Mouse (Mus musculus): ENCODE data around the gene Olfr1024. TPM values are rescaled to one million over a fixed set of nuclear protein-coding genes. Genes with fewer than 3 reads are reported as not detected.

The Olfr1024 gene
- not detected for total RNA-seq (2021)

DNA sequence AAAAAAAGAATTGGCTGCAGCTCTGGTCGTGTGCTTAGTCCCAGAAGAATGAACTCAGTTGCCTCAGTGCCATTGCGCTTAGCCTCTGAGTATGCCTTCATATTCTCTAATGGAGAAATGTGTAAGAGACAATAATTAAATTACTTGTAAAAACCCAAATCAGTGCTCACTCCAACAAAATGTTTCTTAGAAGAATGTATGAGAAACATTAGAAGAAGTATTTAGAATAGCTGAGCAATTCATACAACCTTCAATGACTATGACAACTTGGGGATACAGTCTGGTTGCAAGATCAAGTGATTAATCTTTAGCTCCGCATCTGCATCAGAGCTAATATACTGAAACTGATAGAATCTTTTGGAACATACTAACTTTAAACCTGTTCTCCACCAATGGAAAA lies at the start of gene Olfr1024:
TSS of gene Olfr1024 (minus strand) at position 101 of the 400 bp plus-strand sequence.
- intact Hi-C loops (cut with DNase I), result no loop called here
- DNase-seq, result no peak

DNA sequence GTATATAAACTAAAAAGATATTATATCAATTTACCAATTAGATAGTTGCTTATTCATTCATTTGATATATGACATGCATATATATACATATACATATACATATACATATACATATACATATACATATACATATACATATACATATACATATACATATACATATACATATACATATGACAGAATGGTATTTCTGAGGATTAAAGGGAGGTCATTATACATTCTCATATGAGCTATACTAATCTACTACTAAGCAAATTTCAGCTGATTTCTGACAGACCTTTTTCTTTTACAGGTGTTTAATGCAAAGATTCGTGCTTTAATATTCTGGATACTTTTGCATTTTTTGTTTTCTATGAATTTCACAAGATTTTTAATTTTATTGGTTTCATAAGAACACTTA lies 45.3 kb upstream of the Olfr1024 start, which contains the start of gene Olfr1028:
TSS of gene Olfr1028 (plus strand) at position 301 of the 400 bp plus-strand sequence.
- DNase-seq, result no peak
- intact Hi-C loops (cut with DNase I), result no loop called here

GRCm38 (mm10) chr2:85921258-85921657 lies 16.4 kb upstream of the Olfr1024 start, which contains the start of gene Olfr1026:
Gene Olfr1026, plus strand, starts transcription at chr2:85921558.
- no peak for DNase-seq
- intact Hi-C loops (cut with DNase I), result no loop called here

- no peak for DNase-seq
- intact Hi-C loops (cut with DNase I), result no loop called here
These were observed 10.0 kb upstream of the Olfr1024 start, which contains the start of gene Olfr1025-ps1 for GRCm38 (mm10) chr2:85914893-85915292. Gene Olfr1025-ps1, plus strand, starts transcription at chr2:85915193.

DNA sequence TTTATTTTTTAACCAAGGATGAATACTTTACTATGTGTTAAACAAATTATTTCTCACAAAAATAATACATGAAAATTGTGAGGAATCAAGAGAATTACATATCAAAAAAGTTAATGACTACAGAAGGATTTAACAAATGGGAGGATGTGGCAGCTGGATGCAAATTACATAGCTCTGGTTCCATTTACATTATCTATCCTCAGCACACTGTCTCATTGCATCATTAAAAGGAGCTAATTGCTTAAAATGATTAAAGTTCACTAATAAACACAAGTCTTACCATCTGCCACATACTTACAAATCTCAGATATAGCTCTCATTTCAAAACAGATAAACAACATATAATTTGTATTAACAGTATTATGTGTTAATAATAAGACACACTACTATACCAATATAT lies 8.3 kb upstream of the Olfr1024 start:
- intact Hi-C loops (cut with DNase I), result no loop called here

DNA sequence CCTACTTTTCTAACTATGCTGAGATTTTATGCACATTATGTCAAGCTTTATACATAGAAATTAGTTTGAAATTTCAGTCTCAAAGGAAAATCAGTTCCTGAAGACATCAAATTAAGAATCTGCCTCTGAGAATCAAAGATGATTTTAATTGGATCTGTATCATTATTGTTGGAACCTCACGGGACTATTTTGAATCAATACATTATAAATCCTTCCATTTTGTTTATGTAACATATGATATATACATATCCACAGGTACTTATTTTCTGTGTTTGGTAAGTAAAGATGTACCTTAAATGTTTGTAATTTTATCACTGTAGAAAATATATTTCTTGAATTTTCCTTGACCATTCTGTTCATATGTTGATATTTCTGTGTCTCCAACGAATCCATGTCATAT lies 19.5 kb downstream of the Olfr1024 start, which contains the start of gene Olfr1023:
TSS of gene Olfr1023 (plus strand) at position 301 of the 400 bp plus-strand sequence.
- intact Hi-C loops (cut with DNase I), result no loop called here
- no peak for DNase-seq

More for the DNA sequence above, 8.3 kb upstream of the Olfr1024 start:
- no peak for DNase-seq

DNA sequence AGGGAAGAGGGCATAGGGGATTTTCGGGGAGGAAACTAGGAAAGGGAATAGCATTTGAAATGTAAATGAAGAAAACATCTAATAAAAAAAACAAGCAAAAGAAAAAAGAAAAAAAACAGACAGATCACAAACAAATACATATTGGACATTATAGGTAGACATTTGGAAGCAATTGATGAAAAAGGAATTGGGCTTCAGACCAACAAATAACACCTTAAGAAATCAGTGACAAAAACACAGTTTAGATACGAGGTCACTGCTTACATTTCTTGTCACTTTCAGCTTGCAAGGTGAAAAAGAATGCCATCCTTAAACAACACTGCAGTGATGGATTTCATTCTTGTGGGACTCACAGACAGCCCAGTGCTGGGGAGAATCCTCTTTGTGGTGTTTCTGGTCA lies 36.6 kb downstream of the Olfr1024 start, which contains the start of gene Olfr1022:
TSS of gene Olfr1022 (plus strand) at position 301 of the 400 bp plus-strand sequence.
- no peak for DNase-seq
- intact Hi-C loops (cut with DNase I), result no loop called here

Other genes starting within 250 kb of the Olfr1024 start
- not detected for gene Olfr154, start 240.6 kb downstream of the Olfr1024 start, total RNA-seq (2021)
- not detected for gene Olfr1006, start 226.3 kb downstream of the Olfr1024 start, total RNA-seq (2021)
- gene Olfr1008, start 215.6 kb downstream of the Olfr1024 start, total RNA-seq (2021), result not detected
- gene Olfr1009, start 189.6 kb downstream of the Olfr1024 start, total RNA-seq (2021), result not detected
- gene Olfr1012, start 142.3 kb downstream of the Olfr1024 start, total RNA-seq (2021), result not detected
- gene Olfr1013, start 138.0 kb downstream of the Olfr1024 start, total RNA-seq (2021), result not detected
- gene Olfr1014, start 132.3 kb downstream of the Olfr1024 start, total RNA-seq (2021), result not detected
- not detected for gene Olfr1015, start 123.0 kb downstream of the Olfr1024 start, total RNA-seq (2021)
- gene Olfr1016, start 102.5 kb downstream of the Olfr1024 start, total RNA-seq (2021), result not detected
- not detected for gene Olfr1018, start 86.6 kb downstream of the Olfr1024 start, total RNA-seq (2021)
- not detected for gene Olfr1019, start 59.6 kb downstream of the Olfr1024 start, total RNA-seq (2021)
- gene Olfr1020, start 58.0 kb downstream of the Olfr1024 start, total RNA-seq (2021), result not detected
- gene Olfr1022, start 36.5 kb downstream of the Olfr1024 start, total RNA-seq (2021), result not detected
- gene Olfr1023, start 19.4 kb downstream of the Olfr1024 start, total RNA-seq (2021), result not detected
- not detected for gene Olfr1025-ps1, start 10.1 kb upstream of the Olfr1024 start, total RNA-seq (2021)
- gene Olfr1026, start 16.5 kb upstream of the Olfr1024 start, total RNA-seq (2021), result not detected
- not detected for gene Olfr1028, start 45.4 kb upstream of the Olfr1024 start, total RNA-seq (2021)
- not detected for gene Olfr1029, start 68.8 kb upstream of the Olfr1024 start, total RNA-seq (2021)
- not detected for gene Olfr1030, start 74.2 kb upstream of the Olfr1024 start, total RNA-seq (2021)
- gene Olfr1031, start 85.3 kb upstream of the Olfr1024 start, total RNA-seq (2021), result not detected
- gene Olfr1032, start 100.5 kb upstream of the Olfr1024 start, total RNA-seq (2021), result not detected
- 1 to 10 TPM; 1.6 to 7.4 TPM for gene Olfr1033, start 115.6 kb upstream of the Olfr1024 start, total RNA-seq (2021)
- gene Olfr1034, start 140.8 kb upstream of the Olfr1024 start, total RNA-seq (2021), result under 1 TPM; 0.08 to 0.11 TPM
- not detected for gene Olfr1036, start 168.9 kb upstream of the Olfr1024 start, total RNA-seq (2021)
- not detected for gene Olfr1037, start 182.3 kb upstream of the Olfr1024 start, total RNA-seq (2021)
- not detected for gene Olfr1039, start 230.9 kb upstream of the Olfr1024 start, total RNA-seq (2021)
- not detected for gene Olfr1040, start 241.7 kb upstream of the Olfr1024 start, total RNA-seq (2021)